Comparison of ENCODE assay signal across 8 mouse cellular contexts in genomic region chr7:139950283-139950971, GRCm38 (mm10). TPM values are rescaled to one million over a fixed set of nuclear protein-coding genes. Genes with fewer than 3 reads are reported as not detected.
DNase-seq lines count a peak whose midpoint lies in the region; ATAC-seq lines count a peak whose summit lies in the region.

No protein-coding gene starts in this region.

- H3K36me3 ChIP-seq in embryonic facial prominence, embryonic 11.5 days (replicated peaks; ENCODE audit: control insufficient read depth, insufficient read depth, low read depth, low read length) = no peaks in the 10 kb centered on the region
- H3K36me3 ChIP-seq in heart, embryonic 12.5 days = no peaks in the 10 kb centered on the region
- no peaks in the 10 kb centered on the region for H3K36me3 ChIP-seq in kidney, embryonic 16.5 days (ENCODE audit: insufficient read depth, low read length)

- peak; percentile 47 for DNase-seq in ovary, postnatal 36 days (ENCODE audit: low spot score)
- no peak for DNase-seq in ovary, postnatal 10 days (ENCODE audit: low spot score)
- DNase-seq in embryonic facial prominence, embryonic 11.5 days (ENCODE audit: low spot score) = peak; percentile 65
- peak; percentile 70 for DNase-seq in lung, postnatal 36 days
- peak; percentile 43 to 63 for DNase-seq in spleen, adult 18-20 months
- DNase-seq in frontal cortex, postnatal 14 days (ENCODE audit: low spot score in 2 of 2) = no peak

- peak; percentile 77 for ATAC-seq in embryonic facial prominence, embryonic 11.5 days (replicated peaks; ENCODE audit: insufficient number of reproducible peaks, low FRiP score, low TSS enrichment, low read depth)
- ATAC-seq in heart, embryonic 12.5 days (ENCODE audit: insufficient number of reproducible peaks, low FRiP score) = peak; percentile 78
- ATAC-seq in kidney, embryonic 16.5 days (ENCODE audit: low FRiP score, low TSS enrichment) = peak; percentile 80

- H3K4me1 ChIP-seq in embryonic facial prominence, embryonic 11.5 days (ENCODE audit: control insufficient read depth, insufficient read depth, low read length) = no peaks in the 10 kb centered on the region
- peaks cover 6% of the 10 kb centered on the region; the same call in 1 of the 2 replicates for H3K4me1 ChIP-seq in heart, embryonic 12.5 days (replicated peaks)
- H3K4me1 ChIP-seq in kidney, embryonic 16.5 days (ENCODE audit: insufficient read depth, low read length) = 0 out of 2 replicates have a peak, but pooled peaks cover 6% of the 10 kb centered on the region

- peak overlapping the region; percentile 43 for H3K9ac ChIP-seq in embryonic facial prominence, embryonic 11.5 days (replicated peaks; ENCODE audit: low read length)
- peak overlapping the region; percentile 72 for H3K9ac ChIP-seq in heart, embryonic 12.5 days
- peak overlapping the region; percentile 73 for H3K9ac ChIP-seq in kidney, embryonic 16.5 days (replicated peaks; ENCODE audit: low read length)

- H3K4me3 ChIP-seq in embryonic facial prominence, embryonic 11.5 days (ENCODE audit: low read depth, low read length) = peak overlapping the region; percentile 53
- peak overlapping the region; percentile 65 for H3K4me3 ChIP-seq in heart, embryonic 12.5 days
- peak overlapping the region; percentile 67 for H3K4me3 ChIP-seq in kidney, embryonic 16.5 days (ENCODE audit: low read length)

- H3K27me3 ChIP-seq in embryonic facial prominence, embryonic 11.5 days (ENCODE audit: control insufficient read depth, insufficient read depth, low read length) = peaks cover 15% of the 10 kb centered on the region
- H3K27me3 ChIP-seq in heart, embryonic 12.5 days (replicated peaks) = peaks cover 49% of the 10 kb centered on the region
- peaks cover 17% of the 10 kb centered on the region for H3K27me3 ChIP-seq in kidney, embryonic 16.5 days (ENCODE audit: insufficient read depth, low read length)

- WGBS in embryonic facial prominence, embryonic 11.5 days = under 1% methylated on average over 33 of the region's 33 CpGs
- WGBS in heart, embryonic 12.5 days = under 1% methylated on average over 33 of the region's 33 CpGs
- WGBS in kidney, embryonic 16.5 days = under 1% methylated on average over 33 of the region's 33 CpGs

- peak overlapping the region; percentile 85 for H3K4me2 ChIP-seq in embryonic facial prominence, embryonic 11.5 days (ENCODE audit: low read depth, low read length)
- peak overlapping the region; percentile 93 for H3K4me2 ChIP-seq in heart, embryonic 12.5 days
- H3K4me2 ChIP-seq in kidney, embryonic 16.5 days (replicated peaks; ENCODE audit: low read depth, low read length) = peak overlapping the region; percentile 91

- H3K27ac ChIP-seq in embryonic facial prominence, embryonic 11.5 days (replicated peaks; ENCODE audit: low read depth, low read length) = no peak overlapping the region
- peak overlapping the region; percentile 46; the same call in 1 of the 2 replicates for H3K27ac ChIP-seq in heart, embryonic 12.5 days (ENCODE audit: poor library complexity, severe bottlenecking)
- peak overlapping the region; percentile 51 for H3K27ac ChIP-seq in kidney, embryonic 16.5 days (ENCODE audit: low read length)

- no peaks in the 10 kb centered on the region for H3K9me3 ChIP-seq in embryonic facial prominence, embryonic 11.5 days (replicated peaks; ENCODE audit: control insufficient read depth, low read length)
- H3K9me3 ChIP-seq in heart, embryonic 12.5 days (replicated peaks) = no peaks in the 10 kb centered on the region
- H3K9me3 ChIP-seq in kidney, embryonic 16.5 days (ENCODE audit: low read length) = no peaks in the 10 kb centered on the region

RNA-seq across cellular contexts. Expression of gene Utf1, which starts 6.8 kb away (rescaled TPM):
- 0.29 TPM in 1 of 2 replicates, not detected in the other for polyA plus RNA-seq in embryonic facial prominence, embryonic 11.5 days (2014; fragmentation: Nextera tagmentation; extraction: Ambion mirVana)
- not detected in 2 replicates for polyA plus RNA-seq in heart, embryonic 12.5 days (2016; fragmentation: Nextera tagmentation; extraction: Ambion mirVana)
- polyA plus RNA-seq in kidney, embryonic 16.5 days (2015; fragmentation: Nextera tagmentation; extraction: Ambion mirVana) = 0.21 TPM in 1 of 2 replicates, not detected in the other

RNA-seq across cellular contexts. Expression of gene 6430531B16Rik, which starts 28.1 kb away (rescaled TPM):
- polyA plus RNA-seq in embryonic facial prominence, embryonic 11.5 days (2014; fragmentation: Nextera tagmentation; extraction: Ambion mirVana) = 0.21 and 0.36 TPM in 2 replicates
- polyA plus RNA-seq in heart, embryonic 12.5 days (2016; fragmentation: Nextera tagmentation; extraction: Ambion mirVana) = 0.27 and 0.33 TPM in 2 replicates
- 0.71 and 0.94 TPM in 2 replicates for polyA plus RNA-seq in kidney, embryonic 16.5 days (2015; fragmentation: Nextera tagmentation; extraction: Ambion mirVana)

RNA-seq across cellular contexts. Expression of gene Adam8, which starts 41.9 kb away (rescaled TPM):
- polyA plus RNA-seq in embryonic facial prominence, embryonic 11.5 days (2014; fragmentation: Nextera tagmentation; extraction: Ambion mirVana) = 1.2 and 1.7 TPM in 2 replicates
- 0.61 and 1.0 TPM in 2 replicates for polyA plus RNA-seq in heart, embryonic 12.5 days (2016; fragmentation: Nextera tagmentation; extraction: Ambion mirVana)
- 1.6 and 1.8 TPM in 2 replicates for polyA plus RNA-seq in kidney, embryonic 16.5 days (2015; fragmentation: Nextera tagmentation; extraction: Ambion mirVana)

RNA-seq across cellular contexts. Expression of gene Kndc1, which starts 55.9 kb away (rescaled TPM):
- polyA plus RNA-seq in embryonic facial prominence, embryonic 11.5 days (2014; fragmentation: Nextera tagmentation; extraction: Ambion mirVana) = 0.21 and 0.24 TPM in 2 replicates
- polyA plus RNA-seq in heart, embryonic 12.5 days (2016; fragmentation: Nextera tagmentation; extraction: Ambion mirVana) = 0.06 TPM in 1 of 2 replicates, not detected in the other
- 0.12 and 0.22 TPM in 2 replicates for polyA plus RNA-seq in kidney, embryonic 16.5 days (2015; fragmentation: Nextera tagmentation; extraction: Ambion mirVana)

Comparison
In these comparisons a context has a peak if more than half of its experiments do, and no peak if none do; other contexts are left out.
1. DNase-seq: peak in ovary, postnatal 36 days (single experiment), embryonic facial prominence, embryonic 11.5 days (single experiment), lung, postnatal 36 days (single experiment) and spleen, adult 18-20 months (2 of 2); none in ovary, postnatal 10 days (single experiment) and frontal cortex, postnatal 14 days (0 of 2).
2. Peak in every context shown above with its lines, with median percentiles within 50 percentile points of each other: ATAC-seq, H3K4me2 ChIP-seq, H3K4me3 ChIP-seq and H3K9ac ChIP-seq.